ENCODE assay signal across 16 mouse cellular contexts in genomic region chr1:136694983-136695382, GRCm38 (mm10).
DNase-seq lines count a peak whose midpoint lies in the region; ATAC-seq and TF ChIP-seq lines count a peak whose summit lies in the region.
"Had no signal": no experiment of that assay in that cellular context is flagged by ENCODE, and none has a peak within 500 bp of the region (broad histone marks: within the 10 kb centered on the region; RNA-seq: fewer than 3 reads in every experiment).

No protein-coding gene starts in this region.

- H3K4me2 ChIP-seq in intestine, postnatal 0 days (replicated peaks; ENCODE audit: low read depth), result no peak overlapping the region
- no peak overlapping the region for H3K4me2 ChIP-seq in kidney, embryonic 14.5 days (replicated peaks; ENCODE audit: low read depth, low read length)
- H3K4me2 ChIP-seq: liver, embryonic 13.5 days; midbrain, embryonic 15.5 days had no signal

- peak in 1 of 2 experiments; percentile 38 for DNase-seq in spleen, adult 2 months (ENCODE audit: low read depth in 1 of 2, low spot score in 2 of 2)
- DNase-seq in spleen, adult 18-20 months, result no peak
- DNase-seq in yolk sac, embryonic 10.5 days (ENCODE audit: low spot score), result no peak
- DNase-seq in right cerebral cortex, postnatal 14 days, result no peak
- DNase-seq: cerebellum, postnatal 36 days; forebrain, postnatal 0 days; heart, postnatal 14 days; liver, embryonic 13.5 days; right cerebral cortex, postnatal 25 days had no signal

- TF ChIP-seq POLR2A in spleen, adult 2 months (IDR thresholded peaks at IDR 0.05; ENCODE audit: low read depth, low read length), result no peak

- H3K27me3 ChIP-seq in spleen, adult 2 months (ENCODE audit: control insufficient read depth, insufficient read depth, low read length), result no peaks in the 10 kb centered on the region
- H3K27me3 ChIP-seq in intestine, postnatal 0 days (replicated peaks; ENCODE audit: control insufficient read depth, insufficient read depth, low read length), result no peaks in the 10 kb centered on the region
- no peaks in the 10 kb centered on the region for H3K27me3 ChIP-seq in kidney, embryonic 14.5 days (ENCODE audit: control insufficient read depth, insufficient read depth, low read length)
- H3K27me3 ChIP-seq: liver, embryonic 13.5 days; midbrain, embryonic 15.5 days had no signal

- no peaks in the 10 kb centered on the region for H3K9me3 ChIP-seq in intestine, postnatal 0 days (ENCODE audit: control insufficient read depth)
- H3K9me3 ChIP-seq in kidney, embryonic 14.5 days (ENCODE audit: control insufficient read depth, low read length), result no peaks in the 10 kb centered on the region
- H3K9me3 ChIP-seq: liver, embryonic 13.5 days; midbrain, embryonic 15.5 days had no signal

- no peak for TF ChIP-seq CTCF in spleen, adult 2 months (IDR thresholded peaks at IDR 0.05; ENCODE audit: extremely low read depth, insufficient read depth, insufficient read length, insufficient replicate concordance)
- no peak for TF ChIP-seq CTCF in intestine, postnatal 0 days (IDR thresholded peaks at IDR 0.05; ENCODE audit: low read depth)

- peak overlapping the region; percentile 43; the same call in 1 of the 2 replicates for H3K27ac ChIP-seq in spleen, adult 2 months (ENCODE audit: insufficient read depth, low read length)
- no peak overlapping the region for H3K27ac ChIP-seq in intestine, postnatal 0 days (ENCODE audit: low read depth, low read length)
- no peak overlapping the region for H3K27ac ChIP-seq in kidney, embryonic 14.5 days (ENCODE audit: low read depth, low read length)
- H3K27ac ChIP-seq: midbrain, embryonic 15.5 days; stomach, postnatal 0 days had no signal

- 32% methylated on average over 7 of the region's 7 CpGs for WGBS in spleen, adult 2 months
- 52% methylated on average over 7 of the region's 7 CpGs for WGBS in intestine, postnatal 0 days
- 32% methylated on average over 7 of the region's 7 CpGs for WGBS in kidney, embryonic 14.5 days

- no peak overlapping the region for H3K4me3 ChIP-seq in spleen, adult 2 months (ENCODE audit: extremely low read depth, insufficient read depth, insufficient read length)
- H3K4me3 ChIP-seq in intestine, postnatal 0 days (ENCODE audit: low read depth, low read length), result no peak overlapping the region
- H3K4me3 ChIP-seq in kidney, embryonic 14.5 days (ENCODE audit: low read length), result no peak overlapping the region
- H3K4me3 ChIP-seq: liver, embryonic 13.5 days; midbrain, embryonic 15.5 days had no signal

- no peak overlapping the region for H3K9ac ChIP-seq in intestine, postnatal 0 days (ENCODE audit: low read depth, low read length)
- H3K9ac ChIP-seq in kidney, embryonic 14.5 days (ENCODE audit: low read depth, low read length), result no peak overlapping the region
- H3K9ac ChIP-seq: forebrain, postnatal 0 days; liver, embryonic 13.5 days; midbrain, embryonic 15.5 days had no signal

- ATAC-seq in common myeloid progenitor, adult 5-6 weeks (replicated peaks; ENCODE audit: low read depth, poor library complexity, severe bottlenecking), result 0 out of 2 replicates have a peak, but pooled peaks have one; percentile 18
- peak; percentile 73 for ATAC-seq in megakaryocyte, adult 5-6 weeks (ENCODE audit: poor library complexity, severe bottlenecking)
- ATAC-seq in intestine, postnatal 0 days, result no peak
- ATAC-seq in kidney, embryonic 14.5 days (ENCODE audit: low FRiP score, low TSS enrichment), result no peak
- ATAC-seq: forebrain, postnatal 0 days; midbrain, embryonic 15.5 days had no signal

- no peaks in the 10 kb centered on the region; the same call in 1 of the 2 replicates for H3K4me1 ChIP-seq in spleen, adult 2 months (ENCODE audit: control insufficient read depth, insufficient read depth, insufficient read length)
- H3K4me1 ChIP-seq in intestine, postnatal 0 days (replicated peaks; ENCODE audit: control insufficient read depth, insufficient read depth, low read length), result no peaks in the 10 kb centered on the region; the same call in 1 of the 2 replicates
- peaks cover 17% of the 10 kb centered on the region; the same call in 1 of the 2 replicates for H3K4me1 ChIP-seq in kidney, embryonic 14.5 days (ENCODE audit: control insufficient read depth, insufficient read depth, low read length)

- no peaks in the 10 kb centered on the region for H3K36me3 ChIP-seq in spleen, adult 2 months (ENCODE audit: control insufficient read depth, insufficient read depth, low read length)
- no peaks in the 10 kb centered on the region for H3K36me3 ChIP-seq in intestine, postnatal 0 days (ENCODE audit: control insufficient read depth, insufficient read depth)
- H3K36me3 ChIP-seq in kidney, embryonic 14.5 days (ENCODE audit: control insufficient read depth, insufficient read depth, low read length), result no peaks in the 10 kb centered on the region
- H3K36me3 ChIP-seq: G1E; liver, embryonic 13.5 days; midbrain, embryonic 15.5 days had no signal

Comparison
In these comparisons a context has a peak if more than half of its experiments do, and no peak if none do; other contexts are left out.
1. ATAC-seq: peak in common myeloid progenitor, adult 5-6 weeks (single experiment) and megakaryocyte, adult 5-6 weeks (single experiment); none in intestine, postnatal 0 days (single experiment) and kidney, embryonic 14.5 days (single experiment).